Mouse (Mus musculus) G1E (cell line): ENCODE measurements around the gene Exoc6. TPM values are rescaled to one million over a fixed set of nuclear protein-coding genes. Genes with fewer than 3 reads are reported as not detected.
A peak's percentile ranks its signal among the peaks of the same experiment; 100 is the strongest.

Experiments used
- ATAC-seq: 2 replicates; pipeline ENCODE4 v1.8.0; 2016; ENCODE audit warnings: mild to moderate bottlenecking; ENCODE audit not compliant: insufficient number of reproducible peaks, poor library complexity, low FRiP score, severe bottlenecking; ENCODE audit errors: extremely low read depth
- DNase-seq: peaks from one replicate; pipeline ENCODE4 v3.0.0; 2012; ENCODE audit warnings: low spot score
- H3K27me3 ChIP-seq: 2 replicates; pipeline ENCODE4 v1.6.1; 2012; ENCODE audit warnings: mild to moderate bottlenecking, low read length, inconsistent platforms; ENCODE audit not compliant: insufficient read depth
- H3K36me3 ChIP-seq: replicated peaks from 2 replicates; pipeline ENCODE3; 2012; ENCODE audit warnings: mild to moderate bottlenecking, inconsistent platforms
- H3K4me1 ChIP-seq: 2 replicates; pipeline ENCODE4 v1.6.1; 2012; ENCODE audit warnings: low read depth, low read length, inconsistent platforms, mixed read lengths; ENCODE audit not compliant: insufficient read depth
- H3K4me3 ChIP-seq: 2 replicates; pipeline ENCODE4 v1.5.1; 2012; ENCODE audit warnings: low read depth, mild to moderate bottlenecking, inconsistent platforms, low read length, moderate library complexity, mixed read lengths
- H3K9me3 ChIP-seq: replicated peaks from 2 replicates; pipeline ENCODE4 v1.6.1; 2012; ENCODE audit warnings: inconsistent platforms
- CTCF ChIP-seq: IDR thresholded peaks from 2 replicates; pipeline ENCODE4 v1.5.1; 2012; ENCODE audit warnings: low read depth, low read length, inconsistent platforms, mixed read lengths
- GATA1 ChIP-seq: IDR thresholded peaks from 2 replicates; pipeline ENCODE4 v1.6.1; 2012; ENCODE audit warnings: borderline replicate concordance, low read length, inconsistent platforms, mixed read lengths
- GATA2 ChIP-seq: IDR thresholded peaks from 2 replicates; pipeline ENCODE4 v1.6.1; 2012; ENCODE audit warnings: low read depth, low read length, inconsistent platforms, borderline replicate concordance
- POLR2AphosphoS5 ChIP-seq: IDR thresholded peaks from 2 replicates; pipeline ENCODE4 v1.6.1; 2012; ENCODE audit warnings: low read depth, low read length, inconsistent platforms; ENCODE audit not compliant: insufficient replicate concordance
- TAL1 ChIP-seq: conservative IDR thresholded peaks from 2 replicates; pipeline ENCODE4 v1.6.1; 2012; ENCODE audit warnings: low read depth, low read length, inconsistent platforms, mixed read lengths
- polyA plus RNA-seq: library from polyadenylated mRNA; stranded (reverse); fragments of >175 nt; gene quantifications from 2 replicates; pipeline ENCODE4 v1.2.3, GENCODE M21; 2012
- total RNA-seq, 2 experiments: library from RNA; stranded (forward) in 1 of 2; stranded (reverse) in 1 of 2; fragments of 200-1000 nt in 1 of 2; fragments of >200 nt in 1 of 2; fragmentation: Nextera tagmentation in 1 of 2; gene quantifications; 2 replicates each; pipeline ENCODE4 v1.2.3; 2014 to 2017

Gene Exoc6
- total and polyA plus RNA-seq, 3 experiments: 26.0 to 117 (median 92.8) TPM

- TF ChIP-seq GATA2: no peak
- TF ChIP-seq TAL1: peak; percentile 83
- no peak; the same call in 1 of the 2 replicates for TF ChIP-seq POLR2AphosphoS5
- peak; percentile 68 for ATAC-seq
- Histone ChIP-seq H3K9me3 (no peaks in the 10 kb centered on the region), H3K36me3 (peaks cover 76% of the 10 kb centered on the region), H3K4me1 (peaks cover 34% of the 10 kb centered on the region), H3K4me3 (peak overlapping the region; percentile 2; the same call in 1 of the 2 replicates), H3K27me3 (no peaks in the 10 kb centered on the region)
- peak; percentile 61 for DNase-seq
These were observed 117.8 kb downstream of the Exoc6 start for GRCm38 (mm10) chr19:37667855-37668594.

GRCm38 (mm10) chr19:37668657-37669056 lies 118.4 kb downstream of the Exoc6 start:
- H3K36me3 ChIP-seq: peaks cover 74% of the 10 kb centered on the region
- H3K9me3 ChIP-seq: no peaks in the 10 kb centered on the region
- TF ChIP-seq CTCF (no peak), GATA1 (no peak), TAL1 (no peak), POLR2AphosphoS5 (no peak), GATA2 (no peak)
- DNase-seq (no peak), ATAC-seq (no peak)
- no peaks in the 10 kb centered on the region for H3K27me3 ChIP-seq
- peaks cover 38% of the 10 kb centered on the region for H3K4me1 ChIP-seq
- H3K4me3 ChIP-seq: no peak overlapping the region; the same call in 1 of the 2 replicates

- Histone ChIP-seq H3K36me3 (peaks cover 74% of the 10 kb centered on the region), H3K9me3 (no peaks in the 10 kb centered on the region), H3K4me3 (no peak overlapping the region), H3K4me1 (peaks cover 38% of the 10 kb centered on the region), H3K27me3 (no peaks in the 10 kb centered on the region)
- no peak for DNase-seq
- ATAC-seq: no peak
- TF ChIP-seq POLR2AphosphoS5: no peak
- TF ChIP-seq GATA2: no peak
- TF ChIP-seq CTCF: no peak
- TF ChIP-seq TAL1: no peak
- no peak for TF ChIP-seq GATA1
These were observed 119.3 kb downstream of the Exoc6 start for GRCm38 (mm10) chr19:37669486-37669885.

GRCm38 (mm10) chr19:37673393-37673792 lies 123.2 kb downstream of the Exoc6 start:
- H3K4me3 ChIP-seq: no peak overlapping the region
- no peak for DNase-seq
- no peak for ATAC-seq

GRCm38 (mm10) chr19:37685281-37685680 lies 135.1 kb downstream of the Exoc6 start, which contains the start of gene Cyp26c1:
Cyp26c1 (plus strand) TSS chr19:37685581.
- Histone ChIP-seq H3K36me3 (peaks cover 93% of the 10 kb centered on the region), H3K27me3 (no peaks in the 10 kb centered on the region), H3K4me1 (no peaks in the 10 kb centered on the region; the same call in 1 of the 2 replicates), H3K4me3 (no peak within 1 kb of the TSS), H3K9me3 (no peaks in the 10 kb centered on the region)
- ATAC-seq (no peak), DNase-seq (no peak)
- TF ChIP-seq CTCF (no peak), POLR2AphosphoS5 (no peak), GATA2 (no peak), TAL1 (no peak), GATA1 (no peak)

More at GRCm38 (mm10) chr19:37673393-37673792, 123.2 kb downstream of the Exoc6 start:
- peaks cover 22% of the 10 kb centered on the region for H3K4me1 ChIP-seq
- peaks cover 81% of the 10 kb centered on the region for H3K36me3 ChIP-seq
- no peaks in the 10 kb centered on the region for H3K27me3 ChIP-seq
- H3K9me3 ChIP-seq: no peaks in the 10 kb centered on the region
- no peak for TF ChIP-seq POLR2AphosphoS5
- TF ChIP-seq GATA2: no peak
- TF ChIP-seq TAL1: no peak
- no peak for TF ChIP-seq CTCF
- TF ChIP-seq GATA1: no peak

GRCm38 (mm10) chr19:37686347-37686746 lies 136.1 kb downstream of the Exoc6 start:
- H3K27me3 ChIP-seq: no peaks in the 10 kb centered on the region

More at GRCm38 (mm10) chr19:37686347-37686746, 136.1 kb downstream of the Exoc6 start:
- DNase-seq (no peak), ATAC-seq (no peak)
- Histone ChIP-seq H3K4me3 (no peak overlapping the region), H3K36me3 (peaks cover 96% of the 10 kb centered on the region), H3K4me1 (no peaks in the 10 kb centered on the region; the same call in 1 of the 2 replicates), H3K9me3 (no peaks in the 10 kb centered on the region)
- TF ChIP-seq TAL1 (no peak), GATA1 (no peak), POLR2AphosphoS5 (no peak), CTCF (no peak), GATA2 (no peak)
